Mouse (Mus musculus): ENCODE measurements around the gene Rcan3. TPM values are rescaled to one million over a fixed set of nuclear protein-coding genes. Genes with fewer than 3 reads are reported as not detected.

Rcan3 gene
- polyA plus RNA-seq, 1 experiment: 9.2 TPM

GRCm38 (mm10) chr4:135411633-135412032 is 22.0 kb downstream of the Rcan3 start:
- H3K4me3 ChIP-seq: no peak overlapping the region
- H3K36me3 ChIP-seq (ENCODE audit: control insufficient read depth, insufficient read depth): no peaks in the 10 kb centered on the region
- TF ChIP-seq TCF12 (IDR thresholded peaks at IDR 0.05; ENCODE audit: insufficient read depth, poor library complexity, severe bottlenecking) (no peak), CEBPB (IDR thresholded peaks at IDR 0.05; ENCODE audit: insufficient read depth, poor library complexity, severe bottlenecking) (no peak), MAX (IDR thresholded peaks at IDR 0.05; ENCODE audit: low read depth) (no peak), REST (IDR thresholded peaks at IDR 0.05; ENCODE audit: insufficient read depth, insufficient read length) (no peak), POLR2A (IDR thresholded peaks at IDR 0.05; ENCODE audit: insufficient read length, low read depth) (no peak), USF1 (IDR thresholded peaks at IDR 0.05; ENCODE audit: low read depth) (no peak), SRF (IDR thresholded peaks at IDR 0.05; ENCODE audit: control insufficient read depth, insufficient read length, low read depth) (no peak), E2F4 (IDR thresholded peaks at IDR 0.05; ENCODE audit: insufficient read depth) (no peak), POLR2AphosphoS2 (IDR thresholded peaks at IDR 0.05; ENCODE audit: insufficient read length, low read depth) (no peak), MYOD1 (IDR thresholded peaks at IDR 0.05; ENCODE audit: control insufficient read depth in 1 of 3, insufficient read length in 2 of 3, low read depth in 2 of 3) (no peak), MYOG (IDR thresholded peaks at IDR 0.05; ENCODE audit: control insufficient read depth in 1 of 3, insufficient read depth in 1 of 3, insufficient read length in 2 of 3, low read depth in 2 of 3) (no peak), TCF3 (IDR thresholded peaks at IDR 0.05; ENCODE audit: insufficient read length, low read depth) (no peak)
- H3ac ChIP-seq (ENCODE audit: control insufficient read depth, insufficient read length): no peak overlapping the region
- no peaks in the 10 kb centered on the region for H3K79me2 ChIP-seq (ENCODE audit: control insufficient read depth, insufficient read depth)
- H3K27me3 ChIP-seq (ENCODE audit: control insufficient read depth, insufficient read depth, insufficient read length): no peaks in the 10 kb centered on the region
- no peak overlapping the region for H3K4me2 ChIP-seq (ENCODE audit: low read depth)

- Histone ChIP-seq H3ac (ENCODE audit: control insufficient read depth, insufficient read length) (no peak overlapping the region), H3K4me3 (no peak overlapping the region), H3K79me2 (ENCODE audit: control insufficient read depth, insufficient read depth) (no peaks in the 10 kb centered on the region), H3K27me3 (ENCODE audit: control insufficient read depth, insufficient read depth, insufficient read length) (no peaks in the 10 kb centered on the region), H3K36me3 (ENCODE audit: control insufficient read depth, insufficient read depth) (no peaks in the 10 kb centered on the region), H3K4me2 (ENCODE audit: low read depth) (no peak overlapping the region)
- TF ChIP-seq TCF12 (IDR thresholded peaks at IDR 0.05; ENCODE audit: insufficient read depth, poor library complexity, severe bottlenecking) (no peak), CEBPB (IDR thresholded peaks at IDR 0.05; ENCODE audit: insufficient read depth, poor library complexity, severe bottlenecking) (no peak), POLR2A (IDR thresholded peaks at IDR 0.05; ENCODE audit: insufficient read length, low read depth) (no peak), TCF3 (IDR thresholded peaks at IDR 0.05; ENCODE audit: insufficient read length, low read depth) (no peak)
Observed at GRCm38 (mm10) chr4:135406180-135406579, 27.5 kb downstream of the Rcan3 start.

- Histone ChIP-seq H3K4me3 (no peak overlapping the region), H3K27me3 (ENCODE audit: control insufficient read depth, insufficient read depth, insufficient read length) (no peaks in the 10 kb centered on the region), H3K4me2 (ENCODE audit: low read depth) (no peak overlapping the region), H3ac (ENCODE audit: control insufficient read depth, insufficient read length) (no peak overlapping the region), H3K79me2 (ENCODE audit: control insufficient read depth, insufficient read depth) (no peaks in the 10 kb centered on the region), H3K36me3 (ENCODE audit: control insufficient read depth, insufficient read depth) (no peaks in the 10 kb centered on the region)
- TF ChIP-seq MAX (IDR thresholded peaks at IDR 0.05; ENCODE audit: low read depth): no peak
- no peak for TF ChIP-seq E2F4 (IDR thresholded peaks at IDR 0.05; ENCODE audit: insufficient read depth)
- TF ChIP-seq REST (IDR thresholded peaks at IDR 0.05; ENCODE audit: insufficient read depth, insufficient read length): no peak
- TF ChIP-seq TCF12 (IDR thresholded peaks at IDR 0.05; ENCODE audit: insufficient read depth, poor library complexity, severe bottlenecking): no peak
- no peak for TF ChIP-seq TCF3 (IDR thresholded peaks at IDR 0.05; ENCODE audit: insufficient read length, low read depth)
- no peak for TF ChIP-seq SRF (IDR thresholded peaks at IDR 0.05; ENCODE audit: control insufficient read depth, insufficient read length, low read depth)
- no peak for TF ChIP-seq MYOD1 (IDR thresholded peaks at IDR 0.05; ENCODE audit: control insufficient read depth in 1 of 3, insufficient read length in 2 of 3, low read depth in 2 of 3)
- no peak for TF ChIP-seq USF1 (IDR thresholded peaks at IDR 0.05; ENCODE audit: low read depth)
- no peak for TF ChIP-seq POLR2AphosphoS2 (IDR thresholded peaks at IDR 0.05; ENCODE audit: insufficient read length, low read depth)
- no peak for TF ChIP-seq CEBPB (IDR thresholded peaks at IDR 0.05; ENCODE audit: insufficient read depth, poor library complexity, severe bottlenecking)
Observed at GRCm38 (mm10) chr4:135404916-135405315, 28.7 kb downstream of the Rcan3 start.

DNA sequence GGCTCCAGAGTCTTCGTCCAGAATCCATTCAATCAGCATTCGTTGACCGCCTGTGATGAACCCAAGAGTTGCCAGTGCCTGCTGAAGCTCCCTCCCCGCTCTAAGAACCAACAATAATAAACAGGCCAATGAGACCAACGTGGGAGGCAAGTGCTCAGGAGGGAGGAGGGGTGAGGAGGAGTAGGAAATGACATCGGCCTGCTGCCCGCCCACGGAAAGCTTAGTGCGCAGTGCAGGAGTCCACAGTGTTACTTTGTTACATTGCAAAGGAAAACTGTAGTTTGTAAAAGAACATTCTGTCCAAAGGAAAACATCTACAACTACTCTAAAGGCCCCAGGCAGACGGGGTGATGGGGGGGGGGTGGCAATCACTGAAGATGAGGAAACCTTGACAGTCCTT is 29.6 kb downstream of the Rcan3 start:
- TF ChIP-seq E2F4 (IDR thresholded peaks at IDR 0.05; ENCODE audit: insufficient read depth): no peak
- no peak for TF ChIP-seq TCF12 (IDR thresholded peaks at IDR 0.05; ENCODE audit: insufficient read depth, poor library complexity, severe bottlenecking)
- TF ChIP-seq REST (IDR thresholded peaks at IDR 0.05; ENCODE audit: insufficient read depth, insufficient read length): no peak
- TF ChIP-seq POLR2AphosphoS2 (IDR thresholded peaks at IDR 0.05; ENCODE audit: insufficient read length, low read depth): no peak
- no peak for TF ChIP-seq POLR2A (IDR thresholded peaks at IDR 0.05; ENCODE audit: insufficient read length, low read depth)
- no peak for TF ChIP-seq MYOG (IDR thresholded peaks at IDR 0.05; ENCODE audit: control insufficient read depth in 1 of 3, insufficient read depth in 1 of 3, insufficient read length in 2 of 3, low read depth in 2 of 3)
- no peak for TF ChIP-seq TCF3 (IDR thresholded peaks at IDR 0.05; ENCODE audit: insufficient read length, low read depth)
- no peak for TF ChIP-seq MAX (IDR thresholded peaks at IDR 0.05; ENCODE audit: low read depth)
- TF ChIP-seq USF1 (IDR thresholded peaks at IDR 0.05; ENCODE audit: low read depth): no peak
- TF ChIP-seq SRF (IDR thresholded peaks at IDR 0.05; ENCODE audit: control insufficient read depth, insufficient read length, low read depth): no peak
- no peak for TF ChIP-seq MYOD1 (IDR thresholded peaks at IDR 0.05; ENCODE audit: control insufficient read depth in 1 of 3, insufficient read length in 2 of 3, low read depth in 2 of 3)
- no peak for TF ChIP-seq CEBPB (IDR thresholded peaks at IDR 0.05; ENCODE audit: insufficient read depth, poor library complexity, severe bottlenecking)
- Histone ChIP-seq H3K4me3 (no peak overlapping the region), H3K27me3 (ENCODE audit: control insufficient read depth, insufficient read depth, insufficient read length) (no peaks in the 10 kb centered on the region), H3ac (ENCODE audit: control insufficient read depth, insufficient read length) (no peak overlapping the region), H3K36me3 (ENCODE audit: control insufficient read depth, insufficient read depth) (no peaks in the 10 kb centered on the region), H3K4me2 (ENCODE audit: low read depth) (no peak overlapping the region), H3K79me2 (ENCODE audit: control insufficient read depth, insufficient read depth) (no peaks in the 10 kb centered on the region)

DNA sequence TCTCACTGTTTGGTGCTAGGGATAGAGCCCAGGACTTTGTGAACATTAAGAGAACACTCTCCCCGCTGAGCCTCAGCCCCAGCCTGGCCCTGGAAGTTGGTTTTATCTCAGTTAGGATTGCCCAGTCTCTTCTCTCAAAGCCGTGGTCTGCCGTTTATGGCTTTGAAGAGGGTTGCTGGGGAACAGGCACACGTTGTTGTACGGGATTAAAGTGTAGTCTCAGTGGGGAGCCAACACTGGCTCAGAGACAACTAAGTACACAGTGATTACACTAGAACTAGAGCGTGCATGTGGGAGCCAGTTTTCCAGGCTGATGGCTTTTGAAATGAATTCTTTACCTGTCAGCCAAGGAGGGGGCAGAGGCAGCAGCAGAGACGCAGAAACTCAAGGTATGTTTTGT is 31.8 kb downstream of the Rcan3 start:
- TF ChIP-seq REST (IDR thresholded peaks at IDR 0.05; ENCODE audit: insufficient read depth, insufficient read length): no peak
- no peak for TF ChIP-seq MAX (IDR thresholded peaks at IDR 0.05; ENCODE audit: low read depth)
- TF ChIP-seq POLR2A (IDR thresholded peaks at IDR 0.05; ENCODE audit: insufficient read length, low read depth): no peak
- TF ChIP-seq MYOG (IDR thresholded peaks at IDR 0.05; ENCODE audit: control insufficient read depth in 1 of 3, insufficient read depth in 1 of 3, insufficient read length in 2 of 3, low read depth in 2 of 3): no peak
- no peak for TF ChIP-seq MYOD1 (IDR thresholded peaks at IDR 0.05; ENCODE audit: control insufficient read depth in 1 of 3, insufficient read length in 2 of 3, low read depth in 2 of 3)
- TF ChIP-seq TCF12 (IDR thresholded peaks at IDR 0.05; ENCODE audit: insufficient read depth, poor library complexity, severe bottlenecking): no peak
- no peak for TF ChIP-seq USF1 (IDR thresholded peaks at IDR 0.05; ENCODE audit: low read depth)
- TF ChIP-seq TCF3 (IDR thresholded peaks at IDR 0.05; ENCODE audit: insufficient read length, low read depth): no peak
- TF ChIP-seq SRF (IDR thresholded peaks at IDR 0.05; ENCODE audit: control insufficient read depth, insufficient read length, low read depth): no peak
- no peak for TF ChIP-seq POLR2AphosphoS2 (IDR thresholded peaks at IDR 0.05; ENCODE audit: insufficient read length, low read depth)
- no peak for TF ChIP-seq E2F4 (IDR thresholded peaks at IDR 0.05; ENCODE audit: insufficient read depth)
- TF ChIP-seq CEBPB (IDR thresholded peaks at IDR 0.05; ENCODE audit: insufficient read depth, poor library complexity, severe bottlenecking): no peak
- H3K4me3 ChIP-seq: no peak overlapping the region
- no peaks in the 10 kb centered on the region for H3K36me3 ChIP-seq (ENCODE audit: control insufficient read depth, insufficient read depth)

More for the DNA sequence above, 31.8 kb downstream of the Rcan3 start:
- Histone ChIP-seq H3K79me2 (ENCODE audit: control insufficient read depth, insufficient read depth) (no peaks in the 10 kb centered on the region), H3ac (ENCODE audit: control insufficient read depth, insufficient read length) (no peak overlapping the region), H3K27me3 (ENCODE audit: control insufficient read depth, insufficient read depth, insufficient read length) (peaks cover 7% of the 10 kb centered on the region), H3K4me2 (ENCODE audit: low read depth) (no peak overlapping the region)
